Comparison of ENCODE assay signal across 35 mouse cellular contexts in genomic region chr7:70178956-70179355, GRCm38 (mm10).
"Had no signal": no experiment of that assay in that cellular context is flagged by ENCODE, and none has a peak within 500 bp of the region (broad histone marks: within the 10 kb centered on the region; RNA-seq: fewer than 3 reads in every experiment).

No protein-coding gene starts in this region.

- H3K9ac ChIP-seq: heart, embryonic 12.5 days; heart, embryonic 13.5 days; heart, embryonic 15.5 days; hindbrain, embryonic 12.5 days; hindbrain, embryonic 14.5 days; hindbrain, embryonic 15.5 days; intestine, embryonic 15.5 days; kidney, embryonic 15.5 days had no signal

- H3K36me3 ChIP-seq: heart, embryonic 10.5 days; heart, embryonic 12.5 days; heart, embryonic 13.5 days; heart, embryonic 15.5 days; hindbrain, embryonic 10.5 days; hindbrain, embryonic 12.5 days; hindbrain, embryonic 15.5 days; intestine, embryonic 15.5 days; kidney, embryonic 15.5 days had no signal

- H3K4me1 ChIP-seq: heart, embryonic 10.5 days; heart, embryonic 12.5 days; heart, embryonic 13.5 days; heart, embryonic 15.5 days; intestine, embryonic 15.5 days; kidney, embryonic 15.5 days had no signal

- DNase-seq: heart, postnatal 10 days; heart, postnatal 14 days; heart, postnatal 36 days; heart, postnatal 4 days; kidney, adult 11 months; kidney, adult 18-20 months; kidney, adult 2 months; kidney, adult 8-10 months; kidney, adult 9 months; kidney, postnatal 10 days; kidney, postnatal 14 days; kidney, postnatal 25 days; kidney, postnatal 36 days; kidney, postnatal 4 days; layer of hippocampus, adult 9-11 months; layer of hippocampus, postnatal 36 days had no signal

- H3K9me3 ChIP-seq: heart, embryonic 10.5 days; heart, embryonic 12.5 days; heart, embryonic 13.5 days; heart, embryonic 15.5 days; hindbrain, embryonic 10.5 days; hindbrain, embryonic 12.5 days; hindbrain, embryonic 15.5 days; intestine, embryonic 15.5 days; kidney, embryonic 15.5 days had no signal

- H3K4me2 ChIP-seq: heart, embryonic 11.5 days; heart, embryonic 12.5 days; heart, embryonic 13.5 days; heart, embryonic 15.5 days; hindbrain, embryonic 12.5 days; hindbrain, embryonic 14.5 days; hindbrain, embryonic 15.5 days; intestine, embryonic 15.5 days; kidney, embryonic 15.5 days had no signal

- H3K4me3 ChIP-seq: heart, embryonic 10.5 days; heart, embryonic 12.5 days; heart, embryonic 13.5 days; heart, embryonic 15.5 days; hindbrain, embryonic 10.5 days; hindbrain, embryonic 12.5 days; hindbrain, embryonic 15.5 days; intestine, embryonic 15.5 days; kidney, embryonic 15.5 days; layer of hippocampus, adult 2 months; left cerebral cortex, adult 2 months had no signal

- H3K27me3 ChIP-seq: heart, embryonic 12.5 days; heart, embryonic 15.5 days; intestine, embryonic 15.5 days had no signal

- H3K27ac ChIP-seq: heart, embryonic 10.5 days; heart, embryonic 13.5 days; heart, embryonic 15.5 days; hindbrain, embryonic 10.5 days; hindbrain, embryonic 12.5 days; hindbrain, embryonic 14.5 days; hindbrain, embryonic 15.5 days; hindbrain, postnatal 0 days; intestine, embryonic 15.5 days; kidney, embryonic 15.5 days; kidney, postnatal 0 days; layer of hippocampus, adult 2 months; left cerebral cortex, adult 2 months had no signal

- ATAC-seq: hindbrain, embryonic 16.5 days; hindbrain, postnatal 0 days; inflammation-experienced regulatory T-cells, adult 6 months; intestine, embryonic 15.5 days; intestine, embryonic 16.5 days; intestine, postnatal 0 days had no signal
